Mouse (Mus musculus): Measurements from ENCODE around the gene Srrd.

DNA sequence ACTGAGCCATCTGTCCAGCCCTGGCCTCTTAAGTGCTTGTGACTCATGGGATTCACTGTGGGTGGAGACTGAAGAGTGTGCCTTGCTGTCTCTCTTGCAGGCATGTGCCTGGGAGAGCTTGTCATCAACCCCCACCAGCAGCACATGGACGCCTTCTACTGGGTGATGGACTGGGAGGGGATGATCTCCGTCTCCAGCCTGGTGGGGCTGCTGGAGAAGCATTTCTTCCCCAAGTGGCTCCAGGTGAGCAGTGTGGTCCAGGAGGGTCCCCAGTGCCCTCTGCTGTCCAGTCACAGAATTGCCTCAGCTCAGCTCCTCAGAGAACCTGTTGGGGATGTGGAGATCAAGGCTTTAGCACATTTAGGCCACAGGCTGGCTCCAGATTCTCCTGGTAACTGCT is 7.4 kb downstream of the Srrd start:
- peak; percentile 79 for TF ChIP-seq CTCF (IDR thresholded peaks at IDR 0.05; ENCODE audit: low read depth)
- TF ChIP-seq EP300 (IDR thresholded peaks at IDR 0.05; ENCODE audit: low read depth), result no peak

Measured in liver, postnatal 0 days (tissue).